Mouse (Mus musculus): Measurements from ENCODE around the gene Gal.

DNA sequence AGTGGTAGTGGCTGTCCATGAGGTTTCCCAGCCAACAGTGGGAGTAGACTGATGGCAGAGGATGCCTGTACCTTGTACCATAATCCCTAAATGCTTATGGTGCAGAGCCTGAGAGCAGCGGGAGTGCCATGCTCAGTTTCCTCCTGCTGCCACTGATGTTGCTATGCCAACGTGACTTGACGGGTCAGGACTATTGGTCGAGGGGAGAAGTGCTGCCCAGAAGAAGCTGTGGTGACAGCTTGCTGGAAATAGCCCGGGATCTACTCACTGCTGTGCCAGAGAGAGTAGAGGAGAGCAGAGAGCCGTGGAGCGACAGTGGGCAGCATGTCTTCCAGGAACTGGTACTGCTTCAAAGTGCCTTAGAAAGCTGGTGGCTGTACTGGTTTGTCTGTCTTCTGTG, 12.4 kb downstream of the Gal start:
- TF ChIP-seq CTCF (IDR thresholded peaks at IDR 0.05; ENCODE audit: control insufficient read depth, insufficient read depth, insufficient read length) (no peak), CEBPB (IDR thresholded peaks at IDR 0.05; ENCODE audit: low read depth) (no peak), USF1 (IDR thresholded peaks at IDR 0.05; ENCODE audit: low read depth) (no peak), MAX (IDR thresholded peaks at IDR 0.05) (no peak), MYOD1 (IDR thresholded peaks at IDR 0.05; ENCODE audit: control insufficient read depth, insufficient read length, low read depth) (no peak)

Data from C2C12 (cell line).